Mouse (Mus musculus): Measurements from ENCODE around the gene Ncapd2. TPM values are rescaled to one million over a fixed set of nuclear protein-coding genes. Genes with fewer than 3 reads are reported as not detected.

The Ncapd2 gene
- polyA plus RNA-seq, 2 experiments = 66.8 to 148 TPM

DNA sequence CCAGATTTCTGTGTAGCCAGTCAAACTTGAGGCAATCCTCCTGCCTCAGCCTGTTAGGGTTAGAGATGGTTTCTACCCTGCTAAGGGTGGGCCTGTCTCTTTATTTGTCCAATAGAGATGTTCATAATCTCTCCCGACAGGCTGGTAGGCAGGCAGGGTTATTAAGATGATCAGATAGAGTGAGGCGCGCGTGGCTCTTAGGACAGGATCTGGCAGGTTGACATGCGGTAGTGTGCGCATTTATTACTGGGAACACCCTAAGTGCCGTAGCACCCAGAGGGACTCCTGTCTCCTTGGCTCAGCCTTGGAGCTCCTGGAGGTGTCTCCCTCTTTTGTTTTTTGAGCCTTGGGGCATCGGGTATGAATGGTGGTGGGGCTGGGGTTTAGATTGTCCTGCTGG, 36.2 kb downstream of the Ncapd2 start:
- Histone ChIP-seq H3K9ac (replicated peaks) (no peak overlapping the region), H3K36me3 (replicated peaks; ENCODE audit: control insufficient read depth, insufficient read depth, low read depth) (no peaks in the 10 kb centered on the region; the same call in 1 of the 2 replicates), H3K27ac (no peak overlapping the region), H3K9me3 (ENCODE audit: control insufficient read depth, low read length) (no peaks in the 10 kb centered on the region), H3K4me2 (ENCODE audit: low read depth) (no peak overlapping the region), H3K27me3 (ENCODE audit: control insufficient read depth, insufficient read depth, low read length) (no peaks in the 10 kb centered on the region), H3K4me3 (ENCODE audit: insufficient read depth in 1 of 2, low read depth in 2 of 2, low read length in 2 of 2) (no peak overlapping the region), H3K4me1 (replicated peaks; ENCODE audit: control insufficient read depth in 2 of 2, insufficient read depth in 2 of 2, low read length in 1 of 2) (peaks cover 8 to 20% of the 10 kb centered on the region in 2 experiments; a peak in 3 of 4 replicates)
- DNase-seq (ENCODE audit: low read depth in 3 of 3, low spot score in 3 of 3) = no peak
- peak; percentile 14; the same call in 1 of the 2 replicates for ATAC-seq (ENCODE audit: insufficient read depth)
- TF ChIP-seq EP300 (IDR thresholded peaks at IDR 0.05; ENCODE audit: low read depth) = no peak
- TF ChIP-seq CTCF (IDR thresholded peaks at IDR 0.05; ENCODE audit: low read depth) = no peak
- WGBS (ENCODE audit: insufficient replicate concordance) = 45% methylated on average over 8 of the region's 8 CpGs

- DNase-seq (ENCODE audit: low read depth in 3 of 3, low spot score in 3 of 3) (no peak), ATAC-seq (ENCODE audit: insufficient read depth) (no peak)
- Histone ChIP-seq H3K9me3 (ENCODE audit: control insufficient read depth, low read length) (no peaks in the 10 kb centered on the region), H3K9ac (replicated peaks) (no peak overlapping the region), H3K27me3 (ENCODE audit: control insufficient read depth, insufficient read depth, low read length) (no peaks in the 10 kb centered on the region), H3K36me3 (replicated peaks; ENCODE audit: control insufficient read depth, insufficient read depth, low read depth) (no peaks in the 10 kb centered on the region; the same call in 1 of the 2 replicates), H3K4me3 (ENCODE audit: insufficient read depth in 1 of 2, low read depth in 2 of 2, low read length in 2 of 2) (no peak overlapping the region), H3K4me1 (replicated peaks; ENCODE audit: control insufficient read depth in 2 of 2, insufficient read depth in 2 of 2, low read length in 1 of 2) (peaks cover 8 to 18% of the 10 kb centered on the region in 2 experiments; a peak in 3 of 4 replicates), H3K4me2 (ENCODE audit: low read depth) (no peak overlapping the region), H3K27ac (no peak overlapping the region)
- TF ChIP-seq CTCF (IDR thresholded peaks at IDR 0.05; ENCODE audit: low read depth) = peak; percentile 49; the same call in 1 of the 2 replicates
- TF ChIP-seq EP300 (IDR thresholded peaks at IDR 0.05; ENCODE audit: low read depth) = no peak
These were observed 37.0 kb downstream of the Ncapd2 start for GRCm38 (mm10) chr6:125154550-125154949.

GRCm38 (mm10) chr6:125153682-125154081, 37.8 kb downstream of the Ncapd2 start:
- Histone ChIP-seq H3K27me3 (ENCODE audit: control insufficient read depth, insufficient read depth, low read length) (no peaks in the 10 kb centered on the region), H3K27ac (no peak overlapping the region), H3K9me3 (ENCODE audit: control insufficient read depth, low read length) (no peaks in the 10 kb centered on the region), H3K4me3 (ENCODE audit: insufficient read depth in 1 of 2, low read depth in 2 of 2, low read length in 2 of 2) (no peak overlapping the region), H3K4me1 (replicated peaks; ENCODE audit: control insufficient read depth in 2 of 2, insufficient read depth in 2 of 2, low read length in 1 of 2) (peaks cover 8 to 18% of the 10 kb centered on the region in 2 experiments; a peak in 3 of 4 replicates), H3K4me2 (ENCODE audit: low read depth) (no peak overlapping the region), H3K36me3 (replicated peaks; ENCODE audit: control insufficient read depth, insufficient read depth, low read depth) (no peaks in the 10 kb centered on the region; the same call in 1 of the 2 replicates), H3K9ac (replicated peaks) (no peak overlapping the region)
- no peak for ATAC-seq (ENCODE audit: insufficient read depth)
- DNase-seq (ENCODE audit: low read depth in 3 of 3, low spot score in 3 of 3) = no peak
- TF ChIP-seq CTCF (IDR thresholded peaks at IDR 0.05; ENCODE audit: low read depth) (no peak), EP300 (IDR thresholded peaks at IDR 0.05; ENCODE audit: low read depth) (no peak)
- 71% methylated on average over 4 of the region's 4 CpGs for WGBS (ENCODE audit: insufficient replicate concordance)

DNA sequence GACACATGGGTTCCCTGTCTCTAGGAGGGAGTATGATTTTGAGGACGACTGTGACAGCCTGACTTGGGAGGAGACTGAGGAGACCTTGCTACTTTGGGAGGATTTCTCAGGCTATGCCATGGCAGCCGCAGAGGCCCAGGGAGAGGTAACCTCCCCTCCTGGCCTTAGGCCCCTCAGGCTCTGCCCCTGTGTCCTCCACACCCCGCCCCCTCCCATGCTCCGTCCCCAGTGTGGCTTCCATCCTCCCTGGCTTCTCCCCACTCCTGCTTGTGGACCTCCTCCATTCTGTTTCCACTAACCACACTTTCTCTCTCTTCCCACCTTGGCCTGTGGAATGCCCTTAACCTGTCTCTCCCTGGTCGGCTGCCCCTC, 38.5 kb downstream of the Ncapd2 start:
- Histone ChIP-seq H3K4me1 (replicated peaks; ENCODE audit: control insufficient read depth in 2 of 2, insufficient read depth in 2 of 2, low read length in 1 of 2) (peaks cover 8 to 24% of the 10 kb centered on the region in 2 experiments; a peak in 3 of 4 replicates), H3K4me3 (ENCODE audit: insufficient read depth in 1 of 2, low read depth in 2 of 2, low read length in 2 of 2) (no peak overlapping the region), H3K9me3 (ENCODE audit: control insufficient read depth, low read length) (no peaks in the 10 kb centered on the region), H3K27ac (no peak overlapping the region), H3K36me3 (replicated peaks; ENCODE audit: control insufficient read depth, insufficient read depth, low read depth) (no peaks in the 10 kb centered on the region; the same call in 1 of the 2 replicates), H3K4me2 (ENCODE audit: low read depth) (no peak overlapping the region), H3K27me3 (ENCODE audit: control insufficient read depth, insufficient read depth, low read length) (no peaks in the 10 kb centered on the region), H3K9ac (replicated peaks) (no peak overlapping the region)
- no peak for ATAC-seq (ENCODE audit: insufficient read depth)
- 37% methylated on average over 5 of the region's 5 CpGs for WGBS (ENCODE audit: insufficient replicate concordance)
- no peak for TF ChIP-seq EP300 (IDR thresholded peaks at IDR 0.05; ENCODE audit: low read depth)
- TF ChIP-seq CTCF (IDR thresholded peaks at IDR 0.05; ENCODE audit: low read depth) = no peak
- DNase-seq (ENCODE audit: low read depth in 3 of 3, low spot score in 3 of 3) = no peak

DNA sequence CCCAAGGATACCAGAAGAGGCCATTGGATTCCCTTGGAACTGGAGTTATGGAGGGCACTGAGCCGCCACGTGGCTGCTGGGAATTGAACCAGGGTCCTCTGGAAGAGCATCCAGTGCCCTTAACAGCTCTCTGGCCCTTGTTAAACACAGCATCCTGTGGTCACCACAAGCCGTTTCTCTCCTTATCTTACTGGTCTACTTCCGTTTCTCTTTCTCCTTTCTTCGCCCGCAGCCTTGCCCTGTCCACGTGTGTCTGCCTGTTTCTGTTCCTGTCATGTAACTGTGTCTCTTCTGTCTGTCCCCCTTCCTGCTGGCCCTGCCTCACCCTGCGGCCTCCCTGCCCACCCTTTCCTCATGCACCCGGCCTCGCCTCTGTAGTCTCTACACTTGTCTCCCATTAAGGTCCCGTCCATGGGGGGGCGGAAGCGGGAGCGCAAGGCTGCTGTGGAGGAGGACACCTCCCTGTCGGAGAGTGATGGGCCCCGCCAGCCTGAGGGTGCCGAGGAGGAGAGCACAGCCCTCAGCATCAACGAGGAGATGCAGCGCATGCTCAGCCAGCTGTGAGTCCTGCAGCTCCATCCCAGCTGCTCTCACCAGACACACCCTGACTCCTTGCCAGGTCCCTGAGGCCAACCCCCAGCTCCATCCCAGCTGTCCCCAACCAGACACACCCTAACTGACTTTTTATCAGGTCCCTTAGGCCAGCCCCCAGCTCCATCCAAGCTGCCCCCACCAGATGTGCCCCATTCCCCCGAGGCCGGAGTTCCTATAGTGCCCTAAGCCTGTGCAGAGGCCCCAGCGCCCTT, 39.1 kb downstream of the Ncapd2 start:
- no peak for TF ChIP-seq CTCF (IDR thresholded peaks at IDR 0.05; ENCODE audit: low read depth)
- no peak for TF ChIP-seq EP300 (IDR thresholded peaks at IDR 0.05; ENCODE audit: low read depth)
- DNase-seq (ENCODE audit: low read depth in 3 of 3, low spot score in 3 of 3) = no peak
- Histone ChIP-seq H3K27ac (no peak overlapping the region), H3K9me3 (ENCODE audit: control insufficient read depth, low read length) (no peaks in the 10 kb centered on the region), H3K4me2 (ENCODE audit: low read depth) (peak overlapping the region; percentile 24), H3K9ac (replicated peaks) (no peak overlapping the region), H3K36me3 (replicated peaks; ENCODE audit: control insufficient read depth, insufficient read depth, low read depth) (no peaks in the 10 kb centered on the region; the same call in 1 of the 2 replicates), H3K4me1 (replicated peaks; ENCODE audit: control insufficient read depth in 2 of 2, insufficient read depth in 2 of 2, low read length in 1 of 2) (peaks cover 10 to 27% of the 10 kb centered on the region in 2 experiments; a peak in 3 of 4 replicates), H3K4me3 (ENCODE audit: insufficient read depth in 1 of 2, low read depth in 2 of 2, low read length in 2 of 2) (no peak overlapping the region), H3K27me3 (ENCODE audit: control insufficient read depth, insufficient read depth, low read length) (no peaks in the 10 kb centered on the region)
- peak; percentile 51 for ATAC-seq (ENCODE audit: insufficient read depth)
- WGBS (ENCODE audit: insufficient replicate concordance) = 24% methylated on average over 22 of the region's 22 CpGs

All from liver, embryonic 14.5 days (tissue).